Mouse (Mus musculus): ENCODE data around the gene Rln3.

DNA sequence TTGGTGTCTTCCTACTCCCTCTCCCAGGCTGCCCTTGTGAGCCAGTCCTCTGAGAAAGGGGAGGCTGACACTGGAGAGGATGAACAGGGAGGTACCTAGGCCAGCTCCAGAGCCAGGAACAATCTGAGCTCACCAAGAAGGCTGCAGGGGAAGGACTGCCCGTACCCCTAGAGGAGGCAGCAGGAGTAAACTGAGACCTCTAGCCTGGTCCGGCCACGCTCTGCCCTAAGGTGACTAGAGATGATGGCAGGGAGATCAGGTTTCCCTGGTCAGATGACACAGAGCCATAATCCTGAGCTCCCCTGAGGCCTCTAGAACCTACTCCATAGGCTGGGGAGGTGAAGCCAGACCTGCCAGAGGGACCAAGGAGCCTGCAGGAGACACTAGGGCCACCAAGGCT, 32.0 kb upstream of the Rln3 start:
- TF ChIP-seq POLR2A (IDR thresholded peaks at IDR 0.05; ENCODE audit: borderline replicate concordance, extremely low read depth, insufficient read depth, insufficient read length, poor library complexity, severe bottlenecking) (no peak), CTCF (IDR thresholded peaks at IDR 0.05; ENCODE audit: borderline replicate concordance, extremely low read depth, insufficient read depth, insufficient read length) (no peak)
